8 mouse cellular contexts compared by ENCODE assay signal in genomic region chr11:89988936-89989589, GRCm38 (mm10). TPM values are rescaled to one million over a fixed set of nuclear protein-coding genes. Genes with fewer than 3 reads are reported as not detected.
A peak's percentile ranks its signal among the peaks of the same experiment; 100 is the strongest.
DNase-seq lines count a peak whose midpoint lies in the region; ATAC-seq and TF ChIP-seq lines count a peak whose summit lies in the region.
"Had no signal": no experiment of that assay in that cellular context is flagged by ENCODE, and none has a peak within 500 bp of the region (broad histone marks: within the 10 kb centered on the region; RNA-seq: fewer than 3 reads in every experiment).

No protein-coding gene starts in this region.

- DNase-seq in MEL (ENCODE audit: low read depth, low spot score), result peak; percentile 90
- DNase-seq in brain, embryonic 14.5 days (ENCODE audit: low read depth), result peak; percentile 90
- DNase-seq in forebrain, embryonic 11.5 days (ENCODE audit: low spot score), result peak; percentile 83
- peak; percentile 29 for DNase-seq in layer of hippocampus, adult 9-11 months
- peak; percentile 80 for DNase-seq in lung, postnatal 25 days (ENCODE audit: low spot score)
- DNase-seq in right cerebral cortex, adult 18-20 months, result peak; percentile 45

- no peak for TF ChIP-seq POLR2A in MEL (IDR thresholded peaks at IDR 0.05; ENCODE audit: control insufficient read depth in 1 of 2, insufficient read depth in 1 of 2, low read depth in 1 of 2, low read length in 2 of 2, poor library complexity in 1 of 2)
- TF ChIP-seq POLR2A in brain, embryonic 14.5 days (IDR thresholded peaks at IDR 0.05; ENCODE audit: borderline replicate concordance, extremely low read depth, insufficient read depth, insufficient read length, poor library complexity, severe bottlenecking), result no peak

- peaks cover 12 to 25% of the 10 kb centered on the region in 2 experiments for H3K4me1 ChIP-seq in MEL (ENCODE audit: control insufficient read depth in 1 of 2, insufficient read depth in 2 of 2, low read length in 2 of 2)
- H3K4me1 ChIP-seq in forebrain, embryonic 11.5 days (replicated peaks; ENCODE audit: control insufficient read depth, insufficient read depth, low read length), result 0 out of 2 replicates have a peak, but pooled peaks cover 2% of the 10 kb centered on the region

- ATAC-seq in forebrain, embryonic 11.5 days (replicated peaks; ENCODE audit: low FRiP score), result peak; percentile 66
- peak; percentile 28 to 65; a peak in 3 of 4 replicates for ATAC-seq in hematopoietic stem cell, adult 5-6 weeks (replicated peaks in 1 of 2; ENCODE audit: insufficient read depth in 1 of 2, low FRiP score in 2 of 2, low TSS enrichment in 1 of 2, low read depth in 1 of 2, poor library complexity in 2 of 2, severe bottlenecking in 2 of 2)

- H3K4me3 ChIP-seq in MEL (ENCODE audit: control insufficient read depth in 1 of 2, insufficient read depth in 1 of 2, low read depth in 2 of 2, low read length in 2 of 2), result no peak overlapping the region
- no peak overlapping the region for H3K4me3 ChIP-seq in forebrain, embryonic 11.5 days (ENCODE audit: low read depth, low read length)

- no peaks in the 10 kb centered on the region for H3K79me2 ChIP-seq in MEL (ENCODE audit: control insufficient read depth, insufficient read depth, low read length, poor library complexity)

- TF ChIP-seq CTCF in MEL (IDR thresholded peaks at IDR 0.05 in 2 of 3, conservative IDR thresholded peaks at IDR 0.05 in 1 of 3; ENCODE audit: control insufficient read depth in 1 of 3, insufficient read depth in 1 of 3, low read depth in 2 of 3, low read length in 3 of 3, poor library complexity in 1 of 3, severe bottlenecking in 1 of 3), result peak; percentile 60 to 75 (median 66)
- TF ChIP-seq CTCF in brain, embryonic 14.5 days (IDR thresholded peaks at IDR 0.05; ENCODE audit: borderline replicate concordance, extremely low read depth, insufficient read depth, insufficient read length), result peak; percentile 89

- no peaks in the 10 kb centered on the region for H3K27me3 ChIP-seq in MEL (ENCODE audit: control insufficient read depth in 1 of 2, insufficient read depth in 2 of 2, low read length in 2 of 2)
- H3K27me3 ChIP-seq in forebrain, embryonic 11.5 days (ENCODE audit: control insufficient read depth, insufficient read depth, low read length), result no peaks in the 10 kb centered on the region

- WGBS in forebrain, embryonic 11.5 days, result 24% methylated on average over 8 of the region's 8 CpGs

- TF ChIP-seq RAD21 in MEL (IDR thresholded peaks at IDR 0.05; ENCODE audit: low read depth, low read length), result peak; percentile 77

- H3K27ac ChIP-seq in MEL (ENCODE audit: control insufficient read depth, low read depth, low read length), result no peak overlapping the region
- H3K27ac ChIP-seq in forebrain, embryonic 11.5 days (ENCODE audit: low read depth, low read length), result no peak overlapping the region
- H3K27ac ChIP-seq: macrophage had no signal

- H3K4me2 ChIP-seq in forebrain, embryonic 11.5 days (ENCODE audit: low read depth, low read length, severe bottlenecking), result no peak overlapping the region

- H3K9me3 ChIP-seq in MEL (replicated peaks; ENCODE audit: insufficient read depth, low read length), result no peaks in the 10 kb centered on the region
- H3K9me3 ChIP-seq in forebrain, embryonic 11.5 days (ENCODE audit: control insufficient read depth, low read length), result no peaks in the 10 kb centered on the region

- H3K9ac ChIP-seq in MEL (ENCODE audit: control insufficient read depth, low read depth, low read length, poor library complexity, severe bottlenecking), result peak overlapping the region; percentile 45; the same call in 1 of the 2 replicates
- no peak overlapping the region for H3K9ac ChIP-seq in forebrain, embryonic 11.5 days (ENCODE audit: low read length)

- peaks cover 0 to 26% of the 10 kb centered on the region in 2 experiments; a peak in 2 of 4 replicates for H3K36me3 ChIP-seq in MEL (ENCODE audit: control insufficient read depth in 1 of 2, insufficient read depth in 2 of 2, low read length in 2 of 2)
- no peaks in the 10 kb centered on the region for H3K36me3 ChIP-seq in forebrain, embryonic 11.5 days (ENCODE audit: control insufficient read depth, insufficient read depth, low read length)

- TF ChIP-seq EP300 in MEL (IDR thresholded peaks at IDR 0.05; ENCODE audit: low read depth in 1 of 2, low read length in 2 of 2), result no peak

TF ChIP-seq in MEL, 35 proteins besides CTCF, POLR2A, EP300 and RAD21:
- TF ChIP-seq SMC3 (IDR thresholded peaks at IDR 0.05; ENCODE audit: low read depth, low read length) (peak; percentile 76), KAT2A (conservative IDR thresholded peaks at IDR 0.05; ENCODE audit: low read depth, low read length) (no peak), ZNF384 (IDR thresholded peaks at IDR 0.05; ENCODE audit: low read depth, low read length) (peak; percentile 88), RCOR1 (IDR thresholded peaks at IDR 0.05; ENCODE audit: low read depth, low read length) (no peak), ELF1 (IDR thresholded peaks at IDR 0.05; ENCODE audit: low read depth, low read length) (0 out of 2 replicates have a peak, but pooled peaks have one; percentile 7), ZC3H11A (IDR thresholded peaks at IDR 0.05; ENCODE audit: low read depth, low read length) (peak; percentile 78)
TF ChIP-seq in MEL: peak in this region for 4.

RNA-seq across cellular contexts. Expression of gene Pctp, which starts 13.6 kb away (rescaled TPM):
- 6.4 and 7.3 TPM in 2 replicates for total RNA-seq in MEL (2012; rRNA removed)
- polyA plus RNA-seq in MEL (2012; ENCODE audit: insufficient read depth in 1 of 2, insufficient read length in 2 of 2, low read depth in 1 of 2, low replicate concordance in 2 of 2, missing spikeins in 1 of 2), result 10 to 100 TPM in 1 of 2 experiments, not detected in 1; 10.2 TPM
- 0.85 and 1.1 TPM in 2 replicates for polyA plus RNA-seq in brain, embryonic 14.5 days (2012; rRNA removed)
- polyA plus RNA-seq in forebrain, embryonic 11.5 days (2014; fragmentation: Nextera tagmentation; extraction: Ambion mirVana), result 9.2 and 10.2 TPM in 2 replicates
- total RNA-seq in hematopoietic stem cell, adult 5-6 weeks (2017), result 20.0 and 30.1 TPM in 2 replicates

RNA-seq across cellular contexts. Expression of gene Tmem100, which starts 41.1 kb away (rescaled TPM):
- not detected in 2 replicates for total RNA-seq in MEL (2012; rRNA removed)
- not detected for polyA plus RNA-seq in MEL (2012; ENCODE audit: insufficient read depth in 1 of 2, insufficient read length in 2 of 2, low read depth in 1 of 2, low replicate concordance in 2 of 2, missing spikeins in 1 of 2)
- 4.7 and 6.5 TPM in 2 replicates for polyA plus RNA-seq in brain, embryonic 14.5 days (2012; rRNA removed)
- polyA plus RNA-seq in forebrain, embryonic 11.5 days (2014; fragmentation: Nextera tagmentation; extraction: Ambion mirVana), result 4.7 and 5.8 TPM in 2 replicates
- total RNA-seq in hematopoietic stem cell, adult 5-6 weeks (2017), result 0.25 TPM in 1 of 2 replicates, not detected in the other
- polyA plus RNA-seq: macrophage had no signal

Comparison
In these comparisons a context has a peak if more than half of its experiments do, and no peak if none do; other contexts are left out.
1. DNase-seq: peak in every context shown above with its lines; median percentile 90 in MEL; 90 in brain, embryonic 14.5 days; 83 in forebrain, embryonic 11.5 days; 80 in lung, postnatal 25 days; 45 in right cerebral cortex, adult 18-20 months; 29 in layer of hippocampus, adult 9-11 months.